Mouse (Mus musculus) olfactory bulb, adult 2 months (tissue): ENCODE results near the gene Ahcy. TPM values are rescaled to one million over a fixed set of nuclear protein-coding genes. Genes with fewer than 3 reads are reported as not detected.

Experiments
- H3K27ac ChIP-seq: fragments of 200-500 bp; 2 replicates; pipeline ENCODE4 v1.5.1; 2012; ENCODE audit warnings: low read depth, low read length; ENCODE audit not compliant: insufficient read depth
- H3K4me1 ChIP-seq: fragments of 200-500 bp; 2 replicates; pipeline ENCODE4 v1.6.1; 2012; ENCODE audit warnings: low read length; ENCODE audit not compliant: control insufficient read depth, insufficient read depth
- H3K4me3 ChIP-seq: fragments of 200-500 bp; 2 replicates; pipeline ENCODE4 v1.5.1; 2012; ENCODE audit warnings: mild to moderate bottlenecking, low read depth, low read length, moderate library complexity; ENCODE audit not compliant: insufficient read depth
- CTCF ChIP-seq: fragments of 200-500 bp; IDR thresholded peaks from 2 replicates; pipeline ENCODE4 v1.5.1; 2012; ENCODE audit warnings: low read depth, mild to moderate bottlenecking, low read length, moderate library complexity; ENCODE audit not compliant: insufficient read depth
- POLR2A ChIP-seq: fragments of 200-500 bp; IDR thresholded peaks from 2 replicates; pipeline ENCODE4 v1.6.1; 2012; ENCODE audit warnings: mild to moderate bottlenecking, low read depth, low read length, moderate library complexity; ENCODE audit not compliant: insufficient read depth
- WGBS: fragments of 180-500 bp; shearing (Covaris S2); methylation state at CpG from one replicate; pipeline ENCODE4 v1.1.7; 2018; 5-methylcytosine and 5-hydroxymethylcytosine counted together
- polyA plus RNA-seq: library from polyadenylated mRNA; stranded (reverse); fragments of >200 nt; gene quantifications from 2 replicates; pipeline ENCODE4 v1.2.4, GENCODE M21; 2012; ENCODE audit warnings: low replicate concordance; ENCODE audit not compliant: missing spikeins, insufficient read depth, insufficient read length

Gene Ahcy
- polyA plus RNA-seq, 1 experiment, result not detected

- 85% methylated on average over 9 of the region's 9 CpGs for WGBS
Measured at GRCm38 (mm10) chr2:155098720-155099380, 24.6 kb upstream of the Ahcy start.

GRCm38 (mm10) chr2:155093418-155093817 is 19.1 kb upstream of the Ahcy start:
- WGBS, result 71% methylated on average over 4 of the region's 4 CpGs
- Histone ChIP-seq H3K4me1 (no peaks in the 10 kb centered on the region), H3K27ac (no peak overlapping the region), H3K4me3 (no peak overlapping the region)
- TF ChIP-seq POLR2A (no peak), CTCF (no peak)

More at GRCm38 (mm10) chr2:155098720-155099380, 24.6 kb upstream of the Ahcy start:
- no peak overlapping the region for H3K4me3 ChIP-seq
- H3K4me1 ChIP-seq, result no peaks in the 10 kb centered on the region
- TF ChIP-seq POLR2A, result no peak
- TF ChIP-seq CTCF, result no peak
- H3K27ac ChIP-seq, result no peak overlapping the region

GRCm38 (mm10) chr2:155091743-155092075 is 17.4 kb upstream of the Ahcy start:
- no peak for TF ChIP-seq POLR2A
- no peak for TF ChIP-seq CTCF
- WGBS, result 81% methylated on average over 3 of the region's 3 CpGs
- Histone ChIP-seq H3K4me3 (no peak overlapping the region), H3K4me1 (no peaks in the 10 kb centered on the region), H3K27ac (no peak overlapping the region)

GRCm38 (mm10) chr2:155090909-155091742 is 16.8 kb upstream of the Ahcy start:
- 72% methylated on average over 13 of the region's 13 CpGs for WGBS
- no peak overlapping the region for H3K27ac ChIP-seq
- no peak overlapping the region for H3K4me3 ChIP-seq
- TF ChIP-seq CTCF, result no peak
- no peak for TF ChIP-seq POLR2A
- no peaks in the 10 kb centered on the region for H3K4me1 ChIP-seq

- 89% methylated on average over 6 of the region's 6 CpGs for WGBS
- H3K4me1 ChIP-seq, result no peaks in the 10 kb centered on the region
Measured at GRCm38 (mm10) chr2:155088264-155088663, 14.0 kb upstream of the Ahcy start.

GRCm38 (mm10) chr2:155086328-155086727 is 12.0 kb upstream of the Ahcy start:
- 90% methylated on average over 5 of the region's 5 CpGs for WGBS
- H3K4me1 ChIP-seq, result no peaks in the 10 kb centered on the region
- no peak overlapping the region for H3K27ac ChIP-seq
- no peak for TF ChIP-seq POLR2A
- TF ChIP-seq CTCF, result no peak
- H3K4me3 ChIP-seq, result no peak overlapping the region

More at GRCm38 (mm10) chr2:155088264-155088663, 14.0 kb upstream of the Ahcy start:
- Histone ChIP-seq H3K27ac (no peak overlapping the region), H3K4me3 (no peak overlapping the region)
- no peak for TF ChIP-seq CTCF
- no peak for TF ChIP-seq POLR2A

GRCm38 (mm10) chr2:155084546-155084945 is 10.2 kb upstream of the Ahcy start:
- Histone ChIP-seq H3K27ac (no peak overlapping the region), H3K4me1 (no peaks in the 10 kb centered on the region), H3K4me3 (no peak overlapping the region)
- no peak for TF ChIP-seq POLR2A
- no peak for TF ChIP-seq CTCF
- 86% methylated on average over 5 of the region's 5 CpGs for WGBS

- TF ChIP-seq POLR2A (no peak), CTCF (peak; percentile 54)
Measured at GRCm38 (mm10) chr2:155082121-155082803, 8.0 kb upstream of the Ahcy start.

GRCm38 (mm10) chr2:155081056-155081455 is 6.8 kb upstream of the Ahcy start:
- TF ChIP-seq CTCF (no peak), POLR2A (no peak)
- Histone ChIP-seq H3K4me1 (no peaks in the 10 kb centered on the region), H3K4me3 (no peak overlapping the region), H3K27ac (no peak overlapping the region)
- 93% methylated on average over 3 of the region's 3 CpGs for WGBS

More at GRCm38 (mm10) chr2:155082121-155082803, 8.0 kb upstream of the Ahcy start:
- H3K4me3 ChIP-seq, result no peak overlapping the region
- WGBS, result 25% methylated on average over 8 of the region's 8 CpGs
- H3K27ac ChIP-seq, result no peak overlapping the region
- no peaks in the 10 kb centered on the region for H3K4me1 ChIP-seq
